9 mouse cellular contexts compared by ENCODE assay signal in genomic region chr8:124863729-124864128, GRCm38 (mm10). TPM values are rescaled to one million over a fixed set of nuclear protein-coding genes. Genes with fewer than 3 reads are reported as not detected.
DNase-seq lines count a peak whose midpoint lies in the region; ATAC-seq and TF ChIP-seq lines count a peak whose summit lies in the region.
"Had no signal": no experiment of that assay in that cellular context is flagged by ENCODE, and none has a peak within 500 bp of the region (broad histone marks: within the 10 kb centered on the region; RNA-seq: fewer than 3 reads in every experiment).

No protein-coding gene starts in this region.

- DNase-seq in heart, embryonic 10.5 days (ENCODE audit: low spot score) = no peak
- no peak for DNase-seq in heart, adult 9 months (ENCODE audit: low spot score in 2 of 2)
- peak; percentile 32 to 40 for DNase-seq in B cell, adult 2 months
- peak; percentile 25 for DNase-seq in limb, embryonic 11.5 days (ENCODE audit: low spot score)
- no peak for DNase-seq in adrenal gland, postnatal 10 days
- no peak for DNase-seq in cerebellum, postnatal 10 days

- peaks cover 70% of the 10 kb centered on the region for H3K4me1 ChIP-seq in heart, embryonic 10.5 days
- H3K4me1 ChIP-seq in embryonic facial prominence, embryonic 12.5 days = peaks cover 11% of the 10 kb centered on the region
- peaks cover 4% of the 10 kb centered on the region; the same call in 1 of the 2 replicates for H3K4me1 ChIP-seq in limb, embryonic 11.5 days (ENCODE audit: control insufficient read depth, insufficient read depth, low read length)
- H3K4me1 ChIP-seq in olfactory bulb, adult 2 months (ENCODE audit: control insufficient read depth, insufficient read depth, low read length) = peaks cover 4% of the 10 kb centered on the region; the same call in 1 of the 2 replicates

- ATAC-seq in embryonic facial prominence, embryonic 12.5 days (ENCODE audit: insufficient number of reproducible peaks, insufficient read depth, low FRiP score, low TSS enrichment) = no peak
- no peak for ATAC-seq in limb, embryonic 11.5 days (ENCODE audit: insufficient number of reproducible peaks, low FRiP score, low TSS enrichment, low read depth)

- 20% methylated on average over 8 of the region's 8 CpGs for WGBS in heart, embryonic 10.5 days
- WGBS in embryonic facial prominence, embryonic 12.5 days = 14% methylated on average over 8 of the region's 8 CpGs
- 16% methylated on average over 8 of the region's 8 CpGs for WGBS in limb, embryonic 11.5 days
- 10% methylated on average over 8 of the region's 8 CpGs for WGBS in olfactory bulb, adult 2 months

- H3K27me3 ChIP-seq in heart, embryonic 10.5 days (ENCODE audit: insufficient read depth, poor library complexity, severe bottlenecking) = no peaks in the 10 kb centered on the region
- no peaks in the 10 kb centered on the region for H3K27me3 ChIP-seq in embryonic facial prominence, embryonic 12.5 days
- H3K27me3 ChIP-seq in limb, embryonic 11.5 days (ENCODE audit: control insufficient read depth, insufficient read depth, low read length) = no peaks in the 10 kb centered on the region
- H3K27me3 ChIP-seq: Patski had no signal

- peak overlapping the region; percentile 91 for H3K9ac ChIP-seq in embryonic facial prominence, embryonic 12.5 days
- H3K9ac ChIP-seq in limb, embryonic 11.5 days (ENCODE audit: low read length) = peak overlapping the region; percentile 97

- H3K4me3 ChIP-seq in heart, embryonic 10.5 days = peak overlapping the region; percentile 99
- peak overlapping the region; percentile 97 for H3K4me3 ChIP-seq in embryonic facial prominence, embryonic 12.5 days
- H3K4me3 ChIP-seq in limb, embryonic 11.5 days (ENCODE audit: low read depth, low read length) = peak overlapping the region; percentile 84
- peak overlapping the region; percentile 79; the same call in 1 of the 2 replicates for H3K4me3 ChIP-seq in olfactory bulb, adult 2 months (ENCODE audit: insufficient read depth, low read depth, low read length)

- TF ChIP-seq POLR2A in olfactory bulb, adult 2 months (IDR thresholded peaks at IDR 0.05; ENCODE audit: insufficient read depth, low read depth, low read length) = no peak

- no peak for TF ChIP-seq CTCF in olfactory bulb, adult 2 months (IDR thresholded peaks at IDR 0.05; ENCODE audit: insufficient read depth, low read depth, low read length)

- peak overlapping the region; percentile 99 for H3K27ac ChIP-seq in heart, embryonic 10.5 days
- H3K27ac ChIP-seq in embryonic facial prominence, embryonic 12.5 days = no peak overlapping the region; the same call in 1 of the 2 replicates
- no peak overlapping the region for H3K27ac ChIP-seq in limb, embryonic 11.5 days (replicated peaks; ENCODE audit: low read depth, low read length)
- H3K27ac ChIP-seq in olfactory bulb, adult 2 months (ENCODE audit: insufficient read depth, low read depth, low read length) = no peak overlapping the region

- peak overlapping the region; percentile 79 for H3K4me2 ChIP-seq in embryonic facial prominence, embryonic 12.5 days (replicated peaks)
- peak overlapping the region; percentile 72 for H3K4me2 ChIP-seq in limb, embryonic 11.5 days (ENCODE audit: low read depth, severe bottlenecking)

- peaks cover 28% of the 10 kb centered on the region for H3K36me3 ChIP-seq in heart, embryonic 10.5 days
- H3K36me3 ChIP-seq in embryonic facial prominence, embryonic 12.5 days = peaks cover 22% of the 10 kb centered on the region
- H3K36me3 ChIP-seq in limb, embryonic 11.5 days (ENCODE audit: control insufficient read depth, insufficient read depth, low read length) = peaks cover 9% of the 10 kb centered on the region

- no peaks in the 10 kb centered on the region for H3K9me3 ChIP-seq in heart, embryonic 10.5 days
- H3K9me3 ChIP-seq in embryonic facial prominence, embryonic 12.5 days = no peaks in the 10 kb centered on the region
- no peaks in the 10 kb centered on the region for H3K9me3 ChIP-seq in limb, embryonic 11.5 days (ENCODE audit: control insufficient read depth, low read length)

RNA-seq across cellular contexts. Expression of gene 2810004N23Rik, which starts 0.8 kb away (rescaled TPM):
- polyA plus RNA-seq in heart, embryonic 10.5 days (2016; fragmentation: Nextera tagmentation; extraction: Ambion mirVana) = 66.0 and 67.5 TPM in 2 replicates
- 53.5 and 59.4 TPM in 2 replicates for polyA plus RNA-seq in embryonic facial prominence, embryonic 12.5 days (2016; fragmentation: Nextera tagmentation; extraction: Ambion mirVana)
- 58.4 and 58.9 TPM in 2 replicates for polyA plus RNA-seq in limb, embryonic 11.5 days (2014; fragmentation: Nextera tagmentation; extraction: Ambion mirVana)
- not detected in 2 replicates for polyA plus RNA-seq in olfactory bulb, adult 2 months (2012; ENCODE audit: insufficient read depth, insufficient read length, low replicate concordance, missing spikeins)
- 10 to 100 TPM; 23.6 to 27.4 TPM for total RNA-seq in adrenal gland, postnatal 10 days (2021)

RNA-seq across cellular contexts. Expression of gene Gnpat, which starts 0.9 kb away (rescaled TPM):
- polyA plus RNA-seq in heart, embryonic 10.5 days (2016; fragmentation: Nextera tagmentation; extraction: Ambion mirVana) = 132 and 134 TPM in 2 replicates
- 110 and 111 TPM in 2 replicates for polyA plus RNA-seq in embryonic facial prominence, embryonic 12.5 days (2016; fragmentation: Nextera tagmentation; extraction: Ambion mirVana)
- 121 and 128 TPM in 2 replicates for polyA plus RNA-seq in limb, embryonic 11.5 days (2014; fragmentation: Nextera tagmentation; extraction: Ambion mirVana)
- 306 TPM in 1 of 2 replicates, not detected in the other for polyA plus RNA-seq in olfactory bulb, adult 2 months (2012; ENCODE audit: insufficient read depth, insufficient read length, low replicate concordance, missing spikeins)
- 100 to 1,000 TPM; 126 to 173 TPM for total RNA-seq in adrenal gland, postnatal 10 days (2021)

RNA-seq across cellular contexts. Expression of gene Exoc8, which starts 33.8 kb away (rescaled TPM):
- polyA plus RNA-seq in heart, embryonic 10.5 days (2016; fragmentation: Nextera tagmentation; extraction: Ambion mirVana) = 7.8 and 8.0 TPM in 2 replicates
- polyA plus RNA-seq in embryonic facial prominence, embryonic 12.5 days (2016; fragmentation: Nextera tagmentation; extraction: Ambion mirVana) = 14.6 TPM in 2 replicates
- polyA plus RNA-seq in limb, embryonic 11.5 days (2014; fragmentation: Nextera tagmentation; extraction: Ambion mirVana) = 7.0 and 8.1 TPM in 2 replicates
- polyA plus RNA-seq in olfactory bulb, adult 2 months (2012; ENCODE audit: insufficient read depth, insufficient read length, low replicate concordance, missing spikeins) = not detected in 2 replicates
- total RNA-seq in adrenal gland, postnatal 10 days (2021) = 10 to 100 TPM; 21.0 to 21.1 TPM

RNA-seq across cellular contexts. Expression of gene Sprtn, which starts 34.0 kb away (rescaled TPM):
- polyA plus RNA-seq in heart, embryonic 10.5 days (2016; fragmentation: Nextera tagmentation; extraction: Ambion mirVana) = 9.5 and 9.7 TPM in 2 replicates
- polyA plus RNA-seq in embryonic facial prominence, embryonic 12.5 days (2016; fragmentation: Nextera tagmentation; extraction: Ambion mirVana) = 12.7 and 13.3 TPM in 2 replicates
- polyA plus RNA-seq in limb, embryonic 11.5 days (2014; fragmentation: Nextera tagmentation; extraction: Ambion mirVana) = 8.9 and 9.3 TPM in 2 replicates
- not detected in 2 replicates for polyA plus RNA-seq in olfactory bulb, adult 2 months (2012; ENCODE audit: insufficient read depth, insufficient read length, low replicate concordance, missing spikeins)
- total RNA-seq in adrenal gland, postnatal 10 days (2021) = 10 to 100 TPM; 20.2 to 21.3 TPM

Comparison
In these comparisons a context has a peak if more than half of its experiments do, and no peak if none do; other contexts are left out.
1. DNase-seq: peak in B cell, adult 2 months (2 of 2) and limb, embryonic 11.5 days (single experiment); none in heart, embryonic 10.5 days (single experiment), heart, adult 9 months (0 of 2), adrenal gland, postnatal 10 days (single experiment) and cerebellum, postnatal 10 days (0 of 2).
2. Peak in every context shown above with its lines, with median percentiles within 50 percentile points of each other: H3K4me3 ChIP-seq.